Mouse (Mus musculus): ENCODE results near the gene Jazf1. TPM values are rescaled to one million over a fixed set of nuclear protein-coding genes. Genes with fewer than 3 reads are reported as not detected.

Jazf1 gene
- polyA plus RNA-seq, 1 experiment from 2014 or later = 3.0 TPM

- Histone ChIP-seq H3K4me1 (ENCODE audit: control insufficient read depth, low read depth, low read length) (no peaks in the 10 kb centered on the region), H3K27ac (ENCODE audit: low read length) (no peak overlapping the region), H3K9ac (ENCODE audit: low read depth, low read length) (no peak overlapping the region), H3K4me3 (ENCODE audit: low read depth, low read length) (no peak overlapping the region), H3K4me2 (ENCODE audit: low read depth, low read length) (no peak overlapping the region), H3K9me3 (replicated peaks; ENCODE audit: control insufficient read depth, low read length) (no peaks in the 10 kb centered on the region), H3K36me3 (ENCODE audit: control insufficient read depth, insufficient read depth) (no peaks in the 10 kb centered on the region), H3K27me3 (ENCODE audit: control insufficient read depth, insufficient read depth, low read depth, low read length) (no peaks in the 10 kb centered on the region)
- ATAC-seq (ENCODE audit: low read depth) = no peak
- WGBS (ENCODE audit: insufficient replicate concordance) = 74% methylated on average over 6 of the region's 6 CpGs
Observed at GRCm38 (mm10) chr6:52982175-52982574, 86.3 kb downstream of the Jazf1 start.

GRCm38 (mm10) chr6:52979503-52979902 lies 88.9 kb downstream of the Jazf1 start:
- 69% methylated on average over 6 of the region's 6 CpGs for WGBS (ENCODE audit: insufficient replicate concordance)
- Histone ChIP-seq H3K27ac (ENCODE audit: low read length) (no peak overlapping the region), H3K9ac (ENCODE audit: low read depth, low read length) (no peak overlapping the region), H3K4me1 (ENCODE audit: control insufficient read depth, low read depth, low read length) (no peaks in the 10 kb centered on the region), H3K27me3 (ENCODE audit: control insufficient read depth, insufficient read depth, low read depth, low read length) (no peaks in the 10 kb centered on the region), H3K36me3 (ENCODE audit: control insufficient read depth, insufficient read depth) (no peaks in the 10 kb centered on the region), H3K4me3 (ENCODE audit: low read depth, low read length) (no peak overlapping the region), H3K9me3 (replicated peaks; ENCODE audit: control insufficient read depth, low read length) (no peaks in the 10 kb centered on the region), H3K4me2 (ENCODE audit: low read depth, low read length) (no peak overlapping the region)
- no peak for ATAC-seq (ENCODE audit: low read depth)

- no peaks in the 10 kb centered on the region for H3K9me3 ChIP-seq (replicated peaks; ENCODE audit: control insufficient read depth, low read length)
- H3K4me3 ChIP-seq (ENCODE audit: low read depth, low read length) = no peak overlapping the region
- no peaks in the 10 kb centered on the region for H3K4me1 ChIP-seq (ENCODE audit: control insufficient read depth, low read depth, low read length)
- no peaks in the 10 kb centered on the region for H3K36me3 ChIP-seq (ENCODE audit: control insufficient read depth, insufficient read depth)
- no peak for ATAC-seq (ENCODE audit: low read depth)
- H3K27ac ChIP-seq (ENCODE audit: low read length) = no peak overlapping the region
- no peak overlapping the region for H3K4me2 ChIP-seq (ENCODE audit: low read depth, low read length)
- no peak overlapping the region for H3K9ac ChIP-seq (ENCODE audit: low read depth, low read length)
- WGBS (ENCODE audit: insufficient replicate concordance) = 26% methylated on average over 5 of the region's 5 CpGs
- H3K27me3 ChIP-seq (ENCODE audit: control insufficient read depth, insufficient read depth, low read depth, low read length) = no peaks in the 10 kb centered on the region
Observed at GRCm38 (mm10) chr6:52973351-52973750, 95.1 kb downstream of the Jazf1 start.

DNA sequence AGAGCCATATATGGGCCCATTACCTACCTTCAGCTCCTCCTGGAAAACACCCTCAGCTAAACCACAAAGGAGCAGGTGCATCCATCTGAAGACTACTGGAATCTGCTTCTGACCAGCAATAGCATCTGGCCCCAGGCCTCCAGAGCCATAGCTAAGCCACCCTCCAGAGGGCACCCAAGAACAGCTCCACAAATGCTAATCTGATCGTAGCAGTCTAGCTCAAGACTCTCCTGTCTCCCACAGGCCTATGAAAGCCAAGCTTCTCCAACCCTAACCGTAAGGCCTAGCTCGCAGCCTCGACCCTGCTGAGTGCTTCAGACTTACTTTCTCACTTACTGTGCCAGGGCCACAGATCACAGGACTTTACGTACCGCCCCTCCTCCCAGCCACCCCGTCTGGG lies 96.3 kb downstream of the Jazf1 start:
- H3K27me3 ChIP-seq (ENCODE audit: control insufficient read depth, insufficient read depth, low read depth, low read length) = no peaks in the 10 kb centered on the region
- no peak for ATAC-seq (ENCODE audit: low read depth)
- no peak overlapping the region for H3K27ac ChIP-seq (ENCODE audit: low read length)
- H3K4me3 ChIP-seq (ENCODE audit: low read depth, low read length) = no peak overlapping the region
- H3K9me3 ChIP-seq (replicated peaks; ENCODE audit: control insufficient read depth, low read length) = no peaks in the 10 kb centered on the region
- no peaks in the 10 kb centered on the region for H3K4me1 ChIP-seq (ENCODE audit: control insufficient read depth, low read depth, low read length)
- H3K36me3 ChIP-seq (ENCODE audit: control insufficient read depth, insufficient read depth) = no peaks in the 10 kb centered on the region
- no peak overlapping the region for H3K4me2 ChIP-seq (ENCODE audit: low read depth, low read length)
- no peak overlapping the region for H3K9ac ChIP-seq (ENCODE audit: low read depth, low read length)
- 66% methylated on average over 7 of the region's 7 CpGs for WGBS (ENCODE audit: insufficient replicate concordance)

- Histone ChIP-seq H3K4me3 (ENCODE audit: low read depth, low read length) (no peak overlapping the region), H3K4me1 (ENCODE audit: control insufficient read depth, low read depth, low read length) (no peaks in the 10 kb centered on the region), H3K9ac (ENCODE audit: low read depth, low read length) (no peak overlapping the region), H3K27me3 (ENCODE audit: control insufficient read depth, insufficient read depth, low read depth, low read length) (no peaks in the 10 kb centered on the region), H3K36me3 (ENCODE audit: control insufficient read depth, insufficient read depth) (no peaks in the 10 kb centered on the region), H3K9me3 (replicated peaks; ENCODE audit: control insufficient read depth, low read length) (no peaks in the 10 kb centered on the region), H3K27ac (ENCODE audit: low read length) (no peak overlapping the region), H3K4me2 (ENCODE audit: low read depth, low read length) (no peak overlapping the region)
- WGBS (ENCODE audit: insufficient replicate concordance) = 75% methylated on average over 2 of the region's 2 CpGs
- ATAC-seq (ENCODE audit: low read depth) = no peak
Observed at GRCm38 (mm10) chr6:52969717-52970261, 98.6 kb downstream of the Jazf1 start.

GRCm38 (mm10) chr6:52968346-52968891 lies 100.0 kb downstream of the Jazf1 start:
- H3K4me1 ChIP-seq (ENCODE audit: control insufficient read depth, low read depth, low read length) = no peaks in the 10 kb centered on the region

DNA sequence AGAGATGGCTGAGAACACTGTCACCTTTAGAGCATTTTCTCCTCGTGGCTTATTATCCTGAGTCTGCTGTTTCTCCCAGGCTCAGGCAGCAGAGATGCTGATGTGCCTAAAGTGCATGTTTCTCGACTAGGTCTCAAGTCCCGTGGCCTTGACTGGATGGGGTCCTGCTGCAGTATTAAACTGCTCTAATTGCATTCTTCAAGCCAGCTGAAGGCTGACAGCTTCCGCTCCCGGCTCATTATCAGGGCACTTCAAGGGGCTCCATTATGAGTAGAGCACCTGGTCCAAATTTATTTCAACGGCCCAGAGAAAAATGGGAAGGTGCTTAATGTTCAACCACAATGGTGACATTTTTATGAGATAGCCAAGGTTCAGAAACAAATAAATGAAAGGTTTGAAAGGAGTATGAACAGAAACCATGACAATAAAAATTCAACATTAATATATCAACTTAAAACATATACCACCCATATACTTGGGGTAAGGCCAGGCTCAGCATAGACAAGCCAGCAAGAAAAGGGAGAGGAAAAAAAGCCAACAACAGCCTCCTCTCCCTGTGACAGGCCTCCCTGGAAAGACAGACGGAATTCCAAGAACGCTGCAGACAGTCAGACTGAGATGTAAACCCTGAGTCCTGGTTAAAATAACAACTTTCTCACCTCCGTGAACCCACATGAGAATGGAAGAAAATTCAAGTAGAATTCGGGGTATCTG lies 100.7 kb downstream of the Jazf1 start:
- WGBS (ENCODE audit: insufficient replicate concordance) = 59% methylated on average over 10 of the region's 10 CpGs
- H3K27ac ChIP-seq (ENCODE audit: low read length) = no peak overlapping the region

More at GRCm38 (mm10) chr6:52968346-52968891, 100.0 kb downstream of the Jazf1 start:
- Histone ChIP-seq H3K9ac (ENCODE audit: low read depth, low read length) (no peak overlapping the region), H3K9me3 (replicated peaks; ENCODE audit: control insufficient read depth, low read length) (no peaks in the 10 kb centered on the region), H3K27me3 (ENCODE audit: control insufficient read depth, insufficient read depth, low read depth, low read length) (no peaks in the 10 kb centered on the region), H3K27ac (ENCODE audit: low read length) (no peak overlapping the region), H3K4me3 (ENCODE audit: low read depth, low read length) (no peak overlapping the region), H3K4me2 (ENCODE audit: low read depth, low read length) (no peak overlapping the region), H3K36me3 (ENCODE audit: control insufficient read depth, insufficient read depth) (no peaks in the 10 kb centered on the region)
- WGBS (ENCODE audit: insufficient replicate concordance) = 63% methylated on average over 12 of the region's 12 CpGs
- no peak for ATAC-seq (ENCODE audit: low read depth)

DNA sequence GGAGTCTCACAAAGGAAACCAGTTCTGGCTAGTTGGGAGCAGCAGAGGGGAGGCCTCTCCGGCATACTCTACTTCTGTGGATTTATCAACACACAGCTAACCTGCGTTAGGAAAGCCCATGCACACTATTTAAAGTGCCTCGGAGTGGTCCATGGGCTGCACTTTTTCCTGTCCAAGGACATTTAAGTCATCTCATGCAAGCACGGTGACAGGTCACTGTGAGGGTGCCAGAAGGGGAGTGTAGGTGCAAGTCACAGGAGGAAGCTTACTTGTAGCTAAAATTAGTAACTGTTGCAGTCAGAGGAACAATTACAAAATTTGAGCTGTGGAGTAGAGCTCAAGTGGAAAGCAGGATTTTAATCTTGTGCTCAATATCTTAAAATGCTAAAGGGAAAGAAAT lies 102.4 kb downstream of the Jazf1 start:
- no peak overlapping the region for H3K4me3 ChIP-seq (ENCODE audit: low read depth, low read length)
- no peak for ATAC-seq (ENCODE audit: low read depth)
- no peaks in the 10 kb centered on the region for H3K4me1 ChIP-seq (ENCODE audit: control insufficient read depth, low read depth, low read length)
- no peak overlapping the region for H3K4me2 ChIP-seq (ENCODE audit: low read depth, low read length)
- no peaks in the 10 kb centered on the region for H3K36me3 ChIP-seq (ENCODE audit: control insufficient read depth, insufficient read depth)
- H3K9ac ChIP-seq (ENCODE audit: low read depth, low read length) = no peak overlapping the region
- no peaks in the 10 kb centered on the region for H3K9me3 ChIP-seq (replicated peaks; ENCODE audit: control insufficient read depth, low read length)
- H3K27me3 ChIP-seq (ENCODE audit: control insufficient read depth, insufficient read depth, low read depth, low read length) = no peaks in the 10 kb centered on the region
- 36% methylated on average over 4 of the region's 4 CpGs for WGBS (ENCODE audit: insufficient replicate concordance)
- H3K27ac ChIP-seq (ENCODE audit: low read length) = no peak overlapping the region

More for the DNA sequence above, 100.7 kb downstream of the Jazf1 start:
- Histone ChIP-seq H3K9ac (ENCODE audit: low read depth, low read length) (no peak overlapping the region), H3K4me1 (ENCODE audit: control insufficient read depth, low read depth, low read length) (no peaks in the 10 kb centered on the region), H3K27me3 (ENCODE audit: control insufficient read depth, insufficient read depth, low read depth, low read length) (no peaks in the 10 kb centered on the region), H3K4me2 (ENCODE audit: low read depth, low read length) (no peak overlapping the region), H3K36me3 (ENCODE audit: control insufficient read depth, insufficient read depth) (no peaks in the 10 kb centered on the region), H3K4me3 (ENCODE audit: low read depth, low read length) (no peak overlapping the region), H3K9me3 (replicated peaks; ENCODE audit: control insufficient read depth, low read length) (no peaks in the 10 kb centered on the region)
- no peak for ATAC-seq (ENCODE audit: low read depth)

DNA sequence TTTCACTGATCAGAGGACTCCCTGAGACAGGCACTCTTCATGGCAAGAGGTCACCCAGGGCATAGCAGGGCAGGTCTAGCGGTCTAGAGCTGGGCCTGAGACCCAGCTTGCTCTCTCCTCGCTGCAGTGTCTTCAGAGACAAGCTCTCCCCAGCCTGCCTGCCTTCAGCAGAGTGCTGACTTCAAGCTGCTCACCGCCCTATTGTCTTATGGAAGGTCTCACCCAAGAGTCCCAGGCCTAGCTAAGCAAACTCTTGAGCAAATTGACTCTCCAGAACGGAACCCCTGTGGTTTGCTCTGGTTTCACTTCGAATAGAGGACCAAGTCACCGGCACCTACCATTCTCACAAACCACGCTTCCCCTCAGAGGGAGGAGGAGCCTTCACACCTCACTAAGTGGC lies 103.1 kb downstream of the Jazf1 start:
- no peaks in the 10 kb centered on the region for H3K9me3 ChIP-seq (replicated peaks; ENCODE audit: control insufficient read depth, low read length)
- no peak overlapping the region for H3K4me3 ChIP-seq (ENCODE audit: low read depth, low read length)
- H3K27ac ChIP-seq (ENCODE audit: low read length) = no peak overlapping the region
- H3K4me1 ChIP-seq (ENCODE audit: control insufficient read depth, low read depth, low read length) = no peaks in the 10 kb centered on the region
- no peak for ATAC-seq (ENCODE audit: low read depth)
- no peaks in the 10 kb centered on the region for H3K27me3 ChIP-seq (ENCODE audit: control insufficient read depth, insufficient read depth, low read depth, low read length)
- H3K4me2 ChIP-seq (ENCODE audit: low read depth, low read length) = no peak overlapping the region
- no peak overlapping the region for H3K9ac ChIP-seq (ENCODE audit: low read depth, low read length)
- 24% methylated on average over 7 of the region's 7 CpGs for WGBS (ENCODE audit: insufficient replicate concordance)
- no peaks in the 10 kb centered on the region for H3K36me3 ChIP-seq (ENCODE audit: control insufficient read depth, insufficient read depth)

All from liver, embryonic 16.5 days (tissue).